8 mouse cellular contexts compared by ENCODE assay signal in genomic region chr12:109830303-109831020, GRCm38 (mm10).
DNase-seq lines count a peak whose midpoint lies in the region; ATAC-seq and TF ChIP-seq lines count a peak whose summit lies in the region.
"Had no signal": no experiment of that assay in that cellular context is flagged by ENCODE, and none has a peak within 500 bp of the region (broad histone marks: within the 10 kb centered on the region; RNA-seq: fewer than 3 reads in every experiment).

No protein-coding gene starts in this region.

- peak; percentile 62 for TF ChIP-seq CTCF in brain, embryonic 14.5 days (IDR thresholded peaks at IDR 0.05; ENCODE audit: borderline replicate concordance, extremely low read depth, insufficient read depth, insufficient read length)

- no peaks in the 10 kb centered on the region for H3K36me3 ChIP-seq in forebrain, embryonic 12.5 days (replicated peaks)

- no peak overlapping the region for H3K4me2 ChIP-seq in forebrain, embryonic 12.5 days

- no peak overlapping the region for H3K4me3 ChIP-seq in forebrain, embryonic 12.5 days (replicated peaks)

- intact Hi-C loops in left cerebral cortex, postnatal 14 days (cut with DNase I), result no loop called here

- peak; percentile 21 to 30 for DNase-seq in left cerebral cortex, postnatal 14 days (ENCODE audit: low spot score in 2 of 2)
- no peak for DNase-seq in left cerebral cortex, adult 8-10 months (ENCODE audit: low spot score in 2 of 2)
- DNase-seq in brain, embryonic 14.5 days (ENCODE audit: low read depth), result peak; percentile 78
- peak; percentile 79 to 83 for DNase-seq in kidney, postnatal 4 days
- DNase-seq in retina, postnatal 1 day, result peak; percentile 83
- DNase-seq in thymus, postnatal 0 days (ENCODE audit: low spot score), result no peak

- H3K27ac ChIP-seq in forebrain, embryonic 12.5 days, result no peak overlapping the region
- H3K27ac ChIP-seq: macrophage had no signal

- peaks cover 17% of the 10 kb centered on the region for H3K4me1 ChIP-seq in forebrain, embryonic 12.5 days

- whole genome bisulfite sequencing in forebrain, embryonic 12.5 days, result 18% methylated on average over 16 of the region's 16 CpGs

- TF ChIP-seq POLR2A in brain, embryonic 14.5 days (IDR thresholded peaks at IDR 0.05; ENCODE audit: borderline replicate concordance, extremely low read depth, insufficient read depth, insufficient read length, poor library complexity, severe bottlenecking), result no peak

- H3K9ac ChIP-seq in forebrain, embryonic 12.5 days, result no peak overlapping the region

- peak; percentile 75 for ATAC-seq in forebrain, embryonic 12.5 days (ENCODE audit: low FRiP score)

- no peaks in the 10 kb centered on the region for H3K27me3 ChIP-seq in forebrain, embryonic 12.5 days

- no peaks in the 10 kb centered on the region for H3K9me3 ChIP-seq in forebrain, embryonic 12.5 days

Comparison
In these comparisons a context has a peak if more than half of its experiments do, and no peak if none do; other contexts are left out.
1. DNase-seq: peak in left cerebral cortex, postnatal 14 days (2 of 2), brain, embryonic 14.5 days (single experiment), kidney, postnatal 4 days (2 of 2) and retina, postnatal 1 day (single experiment); none in left cerebral cortex, adult 8-10 months (0 of 2) and thymus, postnatal 0 days (single experiment).